Mouse (Mus musculus): ENCODE measurements around the gene Taco1.
"Not testable (repeated sequence)": the region's sequence is repeated elsewhere in the genome, so short reads cannot be mapped to it uniquely, and the experiment has no call there.

Taco1 gene

DNA sequence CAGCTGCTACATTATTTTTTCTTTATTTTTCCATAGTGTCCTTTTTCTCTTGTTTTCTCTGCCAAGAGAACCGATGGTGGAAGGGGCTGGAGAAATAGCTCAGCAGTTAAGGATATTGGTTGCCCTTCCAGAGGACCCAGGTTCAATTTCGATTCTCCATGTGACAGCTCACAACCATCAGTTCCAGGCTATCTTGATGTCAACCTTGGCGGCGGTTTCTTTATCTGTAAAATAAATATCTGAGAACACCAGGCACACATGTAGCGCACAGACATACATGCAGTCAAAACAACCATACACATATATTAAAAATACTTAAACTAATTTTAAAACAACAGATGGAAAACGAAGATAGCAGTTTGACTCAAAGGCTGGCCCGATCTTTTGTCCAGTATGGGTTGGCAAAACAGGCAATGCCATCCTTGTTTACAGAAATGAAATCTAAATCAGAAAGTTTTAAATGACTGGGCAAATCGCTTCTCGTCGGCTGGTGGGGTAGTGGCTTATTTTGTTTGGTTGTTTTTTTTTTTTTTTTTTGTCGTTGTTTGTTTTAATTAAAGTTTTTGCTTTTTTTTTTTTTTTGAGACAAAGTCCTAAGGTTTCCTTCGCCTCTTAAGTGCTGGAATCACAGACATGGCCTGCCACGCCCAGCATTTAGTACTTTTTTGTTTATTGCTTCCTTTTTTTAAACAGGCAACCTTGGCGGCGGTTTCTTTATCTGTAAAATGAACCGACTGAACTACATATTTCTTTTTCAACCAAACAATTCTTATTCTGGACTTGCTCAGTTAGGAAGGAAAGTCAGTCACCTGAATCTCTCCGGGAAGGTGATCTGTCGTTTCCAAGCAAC, 563 bp upstream of the Taco1 start:
- DNase-seq, result no peak

DNA sequence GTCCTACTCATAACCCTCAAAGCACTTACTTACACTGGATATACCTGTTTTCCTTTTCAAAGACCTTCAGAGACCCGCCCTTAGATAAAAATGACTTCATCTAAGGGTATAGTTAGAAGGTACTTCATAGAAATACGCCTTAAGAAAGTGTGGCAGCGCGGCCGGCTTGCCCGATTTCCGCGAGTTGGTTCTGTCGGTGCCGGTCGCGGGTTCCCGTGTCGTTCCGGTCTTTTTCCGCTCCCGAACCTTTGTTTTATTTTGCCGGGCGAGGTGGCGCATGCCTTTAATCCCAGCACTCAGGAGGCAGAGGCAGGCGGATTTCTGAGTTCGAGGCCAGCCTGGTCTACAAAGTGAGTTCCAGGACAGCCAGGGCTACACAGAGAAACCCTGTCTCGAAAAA, 755 bp downstream of the Taco1 start:
- not testable (repeated sequence) for DNase-seq

DNA sequence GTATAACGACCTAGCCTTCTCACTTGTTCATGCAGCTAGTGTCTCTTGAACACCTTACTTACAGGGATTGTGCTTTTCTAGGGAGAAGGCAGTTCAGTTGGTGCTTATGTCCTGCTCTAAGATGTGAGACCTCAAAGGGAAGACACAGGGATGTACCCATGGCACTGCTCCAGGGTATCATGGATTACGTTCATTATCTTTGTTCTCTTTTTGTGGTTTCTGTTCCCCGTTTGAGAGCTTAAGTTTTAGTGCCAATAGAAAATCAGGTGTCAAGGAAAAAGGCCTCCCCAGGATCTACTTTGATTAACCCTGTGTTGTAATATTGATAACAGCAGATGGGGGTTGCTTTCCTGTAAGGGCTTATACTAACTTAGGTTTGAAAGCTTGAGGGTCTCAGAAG, 7.9 kb downstream of the Taco1 start:
- DNase-seq, result no peak

DNA sequence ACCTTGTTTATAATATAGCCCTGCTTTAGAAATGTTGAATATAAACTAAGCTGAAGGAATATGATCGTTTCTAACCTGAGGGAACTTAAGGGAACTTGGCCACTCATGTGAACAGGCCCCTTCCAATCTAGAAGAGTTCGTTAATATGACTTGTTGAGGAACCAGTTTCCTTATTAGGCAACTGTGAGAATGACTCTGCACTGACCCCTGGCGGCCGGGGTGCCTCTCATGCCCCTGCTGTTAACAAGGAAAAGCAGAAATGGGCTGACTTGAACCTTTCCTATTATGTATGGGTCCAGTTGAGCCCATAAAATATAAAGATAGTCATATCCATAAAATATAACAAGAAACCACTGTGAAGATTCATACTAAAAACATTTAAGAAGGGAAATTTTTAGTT, 10.5 kb downstream of the Taco1 start:
- peak; percentile 73 for DNase-seq

DNA sequence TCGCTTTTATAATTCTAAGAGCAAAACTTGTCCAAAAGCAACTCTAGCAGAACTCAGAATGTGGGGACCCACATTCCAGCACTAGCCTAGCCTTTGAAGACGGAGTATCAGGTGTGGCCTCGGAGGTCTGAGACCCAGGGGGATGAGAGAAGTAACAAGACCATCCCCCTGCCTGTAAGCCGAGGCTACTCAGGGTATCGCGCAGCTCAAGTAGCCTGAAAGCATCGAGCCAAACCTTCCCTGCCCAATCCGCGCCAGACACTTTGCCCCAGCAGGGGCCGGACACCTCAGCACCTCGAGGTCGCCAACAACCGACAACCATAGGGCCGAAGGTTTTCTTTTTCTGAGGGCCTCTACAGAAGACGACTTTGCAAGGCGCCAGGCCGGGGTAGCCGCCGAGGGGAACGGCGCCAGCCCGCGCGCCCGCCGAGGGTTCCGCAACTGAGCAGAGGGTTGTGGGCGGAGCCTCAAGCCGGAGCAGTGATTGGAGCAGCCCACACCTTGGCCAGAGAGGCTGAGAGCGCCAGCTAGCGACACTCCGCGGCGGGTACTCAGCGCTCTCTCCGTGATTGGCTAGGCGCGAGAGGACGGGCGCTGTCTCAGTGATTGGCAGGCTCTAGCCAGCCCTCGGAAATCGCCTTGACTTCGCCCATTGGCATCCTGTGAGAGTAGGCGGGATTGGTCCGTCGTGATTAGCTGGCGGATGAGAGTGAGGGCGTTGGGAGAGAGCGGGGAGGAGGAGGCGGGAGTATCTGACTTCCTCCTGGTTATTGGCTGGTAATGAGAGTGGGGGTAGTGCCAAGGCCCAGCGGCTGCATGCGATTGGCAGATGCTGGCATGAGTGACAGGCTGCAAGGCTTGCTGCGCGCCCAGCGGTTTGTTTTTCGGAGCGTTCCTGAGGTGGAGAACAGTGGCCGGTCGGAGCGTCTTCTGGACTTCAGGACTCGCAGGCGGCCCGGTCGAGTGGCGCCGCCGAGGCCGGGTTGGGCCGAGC, 18.1 kb downstream of the Taco1 start, which contains the start of gene Map3k3:
Map3k3 (plus strand) TSS at position 906 of the 994 bp plus-strand sequence.
- DNase-seq, result peak; percentile 100

DNA sequence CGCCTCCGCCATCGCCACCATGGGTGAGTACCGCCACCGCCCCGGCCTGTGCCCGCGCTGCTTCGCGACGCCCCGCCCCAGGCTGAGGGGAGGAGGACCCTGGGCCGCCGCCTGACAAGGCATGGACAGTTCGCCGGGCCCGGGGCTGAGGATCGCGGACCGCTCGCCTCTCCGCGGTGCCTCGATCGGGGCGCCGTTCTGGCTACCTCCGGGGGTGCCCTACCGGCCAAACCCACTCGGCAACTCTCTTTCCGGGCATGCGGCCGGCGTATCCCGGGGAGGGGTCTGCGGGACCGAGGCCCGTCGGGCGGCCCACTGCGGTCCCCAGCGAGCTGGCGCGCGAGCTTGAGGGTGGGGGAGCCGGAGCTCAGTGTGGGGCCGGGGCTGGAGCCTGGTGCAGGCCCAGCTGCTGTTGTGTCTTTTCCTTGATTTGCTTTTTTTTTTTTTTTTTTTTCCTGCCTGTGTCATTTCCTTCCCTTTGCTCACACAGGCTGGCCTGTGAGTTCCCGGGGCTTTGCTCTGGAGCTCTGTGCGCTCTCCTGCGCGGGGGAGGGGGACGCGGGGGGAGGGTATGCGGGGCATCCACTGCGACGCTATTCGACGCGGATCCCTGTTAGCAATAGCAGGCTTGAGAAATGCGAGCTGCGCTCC, 19.2 kb downstream of the Taco1 start:
- peak; percentile 73 for DNase-seq

DNA sequence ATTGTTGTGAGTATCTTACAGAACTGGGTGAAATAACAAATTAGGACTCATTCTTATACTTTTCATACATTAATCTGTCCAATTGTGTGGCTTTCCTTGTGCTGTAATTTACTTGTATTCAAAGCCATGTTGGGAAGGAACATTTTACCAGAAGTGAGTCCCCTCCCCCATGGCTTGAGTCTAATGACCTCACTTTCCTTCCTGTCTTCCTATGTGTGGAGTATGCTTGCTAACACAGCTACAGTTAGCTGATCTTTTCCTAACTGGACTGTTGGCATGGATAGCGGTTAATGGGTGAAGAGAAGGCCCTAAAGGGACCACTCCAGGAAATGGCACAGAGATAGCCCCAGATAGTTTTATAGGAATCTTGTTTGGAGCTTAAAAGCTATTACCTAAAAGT, 32.4 kb downstream of the Taco1 start:
- DNase-seq, result no peak

DNA sequence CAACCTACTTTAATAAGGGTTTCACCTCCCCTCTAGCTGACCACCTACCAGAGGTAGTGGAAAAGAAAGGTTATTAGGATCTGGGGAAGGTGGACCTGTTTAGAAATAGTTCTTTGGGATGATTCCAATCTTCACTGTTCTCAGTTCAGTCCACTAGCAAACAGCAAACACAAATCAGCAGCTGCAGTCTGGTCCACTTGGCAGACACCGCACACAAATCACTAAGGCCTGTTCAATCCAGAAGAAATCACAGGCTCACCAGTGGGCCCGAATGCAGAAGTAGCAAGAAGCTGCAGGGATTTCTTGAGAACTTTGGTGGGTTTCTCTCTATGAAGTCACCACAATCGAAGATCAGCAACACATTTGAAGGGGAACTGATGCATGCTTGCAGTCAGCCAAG, 37.0 kb downstream of the Taco1 start:
- DNase-seq, result no peak

DNA sequence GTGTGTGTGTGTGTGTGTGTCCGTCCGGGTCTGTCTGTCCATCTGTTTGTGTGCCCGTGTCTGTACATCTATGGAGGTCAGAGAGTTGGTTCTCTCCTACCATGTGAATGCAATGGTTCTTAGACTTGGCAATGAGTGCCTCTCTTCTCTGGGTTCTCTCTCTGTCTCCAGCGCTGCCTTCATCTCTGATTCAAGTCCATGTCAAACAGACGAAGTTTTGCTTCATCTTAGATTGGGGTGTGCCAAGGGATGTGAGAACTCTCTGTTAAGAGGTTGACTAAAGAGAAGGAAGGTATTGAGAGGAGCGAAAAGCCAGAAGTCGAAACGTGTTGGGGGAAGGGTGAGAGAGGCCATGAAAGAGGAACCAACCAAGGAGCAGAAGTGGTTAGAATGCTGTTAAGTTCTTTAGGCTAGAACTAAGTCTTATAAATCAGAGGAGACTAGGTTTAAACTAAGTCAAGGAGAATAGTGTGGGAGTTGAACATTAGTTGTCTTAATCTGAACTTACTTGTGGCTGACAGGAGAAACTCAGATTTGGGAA, 40.3 kb downstream of the Taco1 start:
- no peak for DNase-seq

DNA sequence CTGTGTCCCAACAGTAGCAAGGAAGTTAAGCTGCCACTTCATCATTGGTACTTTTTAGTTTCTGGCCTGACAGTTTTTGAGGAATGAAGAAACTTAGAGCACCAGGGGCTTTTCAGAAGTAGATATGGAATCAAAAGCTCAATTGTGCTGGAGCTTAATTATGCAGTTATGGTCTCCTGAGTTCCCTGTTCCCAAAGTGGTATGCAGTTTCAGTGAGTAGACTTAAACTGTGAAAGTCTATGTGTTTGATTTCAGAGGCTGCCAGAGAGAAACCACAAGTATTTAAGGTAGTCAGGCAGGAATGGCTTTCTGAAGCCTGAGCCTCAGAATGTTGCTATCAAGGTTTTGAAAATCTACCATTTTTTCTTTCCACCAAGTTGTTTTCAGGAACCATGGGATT, 45.8 kb downstream of the Taco1 start:
- DNase-seq, result no peak

DNA sequence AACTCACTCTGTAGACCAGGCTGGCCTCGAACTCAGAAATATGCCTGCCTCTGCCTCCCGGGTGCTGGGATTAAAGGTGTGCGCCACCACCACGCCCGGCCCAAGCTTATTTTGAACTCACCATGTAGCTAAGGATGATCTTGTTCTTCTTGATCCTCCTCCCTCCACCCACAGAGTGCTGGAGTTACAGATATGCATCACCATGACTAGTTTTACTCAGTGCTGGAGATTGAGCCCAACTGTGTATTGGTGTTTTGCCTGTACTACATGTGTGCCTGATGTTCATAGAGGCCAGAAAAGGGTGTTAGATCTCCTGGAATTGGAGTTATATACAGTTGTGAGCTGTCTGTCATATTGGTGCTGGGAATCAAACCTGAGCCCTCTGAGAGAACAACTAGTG, 56.4 kb downstream of the Taco1 start:
- no peak for DNase-seq

DNA sequence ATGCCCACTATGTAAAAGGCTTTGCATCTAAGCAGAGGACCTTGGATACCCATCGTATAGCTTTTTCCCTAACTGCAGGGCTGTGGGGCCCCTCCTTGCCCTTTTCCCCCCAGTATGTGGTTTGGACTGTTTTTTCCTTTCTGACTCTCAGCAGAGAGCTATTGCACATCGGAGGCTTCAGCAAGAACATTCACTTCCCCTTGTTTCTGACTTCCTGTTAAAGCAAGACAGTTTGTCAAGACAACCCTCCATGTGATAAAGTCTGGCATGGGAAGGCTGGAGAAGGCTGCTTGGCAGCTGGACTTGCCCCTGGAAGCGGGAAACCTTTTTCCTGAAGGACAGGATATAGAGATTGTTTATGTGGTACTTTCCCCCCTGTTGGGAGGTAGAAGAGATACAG, 56.9 kb downstream of the Taco1 start:
- DNase-seq, result peak; percentile 49

Data from kidney, adult 9 months (tissue).